13 mouse cellular contexts compared by ENCODE assay signal in the genomic region with DNA sequence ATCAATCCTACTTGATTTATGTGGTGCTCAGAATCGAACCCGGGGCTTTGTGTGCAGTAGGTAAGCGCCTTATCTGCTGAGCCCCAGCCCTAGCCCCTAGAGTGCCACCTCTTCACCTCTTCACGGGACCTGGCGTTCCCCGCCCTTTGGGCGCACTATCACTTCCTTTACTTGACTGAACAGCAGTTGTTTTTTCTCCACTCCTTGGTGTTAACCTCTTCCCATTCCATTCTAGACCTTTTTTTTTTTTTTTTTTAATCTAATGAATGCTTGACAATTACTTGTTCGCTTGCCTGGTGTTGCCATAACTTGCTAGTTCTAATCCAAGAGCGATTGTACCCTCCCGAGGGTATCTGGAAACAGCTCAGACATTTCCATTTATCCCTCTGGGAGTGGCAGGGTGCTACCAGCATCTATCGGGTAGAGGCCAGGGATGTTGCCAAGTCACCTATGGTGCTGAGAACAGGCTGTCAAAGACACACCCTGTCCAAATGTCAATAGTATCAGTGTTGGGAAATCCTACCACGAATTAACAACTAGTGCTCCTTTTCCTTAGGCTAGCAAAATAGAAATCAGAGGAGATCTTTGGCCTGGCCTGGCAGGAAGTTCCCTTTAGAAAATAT. TPM values are rescaled to one million over a fixed set of nuclear protein-coding genes. Genes with fewer than 3 reads are reported as not detected.
DNase-seq lines count a peak whose midpoint lies in the region; ATAC-seq and TF ChIP-seq lines count a peak whose summit lies in the region.
"Had no signal": no experiment of that assay in that cellular context is flagged by ENCODE, and none has a peak within 500 bp of the region (broad histone marks: within the 10 kb centered on the region; RNA-seq: fewer than 3 reads in every experiment).

No protein-coding gene starts in this region.

- H3K9me3 ChIP-seq in heart, embryonic 15.5 days (replicated peaks): no peaks in the 10 kb centered on the region
- no peaks in the 10 kb centered on the region for H3K9me3 ChIP-seq in lung, embryonic 14.5 days (ENCODE audit: low read depth, low read length)
- H3K9me3 ChIP-seq in lung, embryonic 15.5 days: no peaks in the 10 kb centered on the region
- H3K9me3 ChIP-seq: forebrain, embryonic 13.5 days; hindbrain, embryonic 13.5 days; liver, embryonic 15.5 days; midbrain, embryonic 15.5 days; neural tube, embryonic 13.5 days had no signal

- no peaks in the 10 kb centered on the region for H3K36me3 ChIP-seq in heart, embryonic 15.5 days
- H3K36me3 ChIP-seq in lung, embryonic 14.5 days (ENCODE audit: insufficient read depth): no peaks in the 10 kb centered on the region
- H3K36me3 ChIP-seq in lung, embryonic 15.5 days: no peaks in the 10 kb centered on the region
- H3K36me3 ChIP-seq: hindbrain, embryonic 13.5 days; liver, embryonic 15.5 days; midbrain, embryonic 15.5 days; neural tube, embryonic 13.5 days had no signal

- no peak for DNase-seq in heart, adult 8-10 months (ENCODE audit: low spot score)
- no peak for DNase-seq in lung, embryonic 14.5 days
- DNase-seq in lung, postnatal 10 days: no peak
- peak; percentile 58 for DNase-seq in yolk sac, embryonic 10.5 days (ENCODE audit: low spot score)
- no peak for DNase-seq in natural killer cell, adult 2 months (ENCODE audit: low spot score in 2 of 2)

- no peaks in the 10 kb centered on the region for H3K27me3 ChIP-seq in heart, embryonic 15.5 days
- H3K27me3 ChIP-seq in lung, embryonic 14.5 days (ENCODE audit: insufficient read depth, low read length): no peaks in the 10 kb centered on the region
- H3K27me3 ChIP-seq in lung, embryonic 15.5 days: no peaks in the 10 kb centered on the region
- H3K27me3 ChIP-seq: CH12.LX; forebrain, embryonic 13.5 days; hindbrain, embryonic 13.5 days; midbrain, embryonic 15.5 days had no signal

- no peak overlapping the region for H3K9ac ChIP-seq in heart, embryonic 15.5 days
- peak overlapping the region; percentile 16; the same call in 1 of the 2 replicates for H3K9ac ChIP-seq in lung, embryonic 14.5 days
- H3K9ac ChIP-seq in lung, embryonic 15.5 days: no peak overlapping the region
- H3K9ac ChIP-seq: forebrain, embryonic 13.5 days; hindbrain, embryonic 13.5 days; liver, embryonic 15.5 days; midbrain, embryonic 15.5 days; neural tube, embryonic 13.5 days had no signal

- H3K4me3 ChIP-seq in heart, embryonic 15.5 days: no peak overlapping the region
- no peak overlapping the region for H3K4me3 ChIP-seq in lung, embryonic 14.5 days (ENCODE audit: low read depth, low read length)
- H3K4me3 ChIP-seq in lung, embryonic 15.5 days: no peak overlapping the region
- H3K4me3 ChIP-seq: forebrain, embryonic 13.5 days; hindbrain, embryonic 13.5 days; liver, embryonic 15.5 days; midbrain, embryonic 15.5 days; neural tube, embryonic 13.5 days had no signal

- H3K4me2 ChIP-seq in heart, embryonic 15.5 days: peak overlapping the region; percentile 51; the same call in 1 of the 2 replicates
- no peak overlapping the region for H3K4me2 ChIP-seq in lung, embryonic 14.5 days
- H3K4me2 ChIP-seq in lung, embryonic 15.5 days: peak overlapping the region; percentile 49
- H3K4me2 ChIP-seq: forebrain, embryonic 13.5 days; midbrain, embryonic 15.5 days had no signal

- no peak for ATAC-seq in heart, embryonic 15.5 days (replicated peaks; ENCODE audit: insufficient number of reproducible peaks, insufficient read depth, low FRiP score, low read depth)
- no peak for ATAC-seq in lung, embryonic 14.5 days (ENCODE audit: insufficient read depth)
- no peak for ATAC-seq in lung, embryonic 15.5 days (ENCODE audit: borderline replicate concordance, extremely low read depth, low FRiP score, low TSS enrichment)
- ATAC-seq: forebrain, embryonic 13.5 days; midbrain, embryonic 15.5 days had no signal

- peaks cover 19% of the 10 kb centered on the region for H3K4me1 ChIP-seq in heart, embryonic 15.5 days (replicated peaks)
- H3K4me1 ChIP-seq in lung, embryonic 14.5 days (ENCODE audit: insufficient read depth): peaks cover 14% of the 10 kb centered on the region
- H3K4me1 ChIP-seq in lung, embryonic 15.5 days: peaks cover 30% of the 10 kb centered on the region
- H3K4me1 ChIP-seq: neural tube, embryonic 13.5 days had no signal

- WGBS in heart, embryonic 15.5 days: 67% methylated on average over 12 of the region's 12 CpGs
- 63% methylated on average over 12 of the region's 12 CpGs for WGBS in lung, embryonic 14.5 days
- WGBS in lung, embryonic 15.5 days: 60% methylated on average over 12 of the region's 12 CpGs

- H3K27ac ChIP-seq in heart, embryonic 15.5 days: peak overlapping the region; percentile 5; the same call in 1 of the 2 replicates
- peak overlapping the region; percentile 63; the same call in 1 of the 2 replicates for H3K27ac ChIP-seq in lung, embryonic 14.5 days (ENCODE audit: low read depth)
- H3K27ac ChIP-seq in lung, embryonic 15.5 days: peak overlapping the region; percentile 81
- H3K27ac ChIP-seq: forebrain, embryonic 13.5 days; hindbrain, embryonic 13.5 days; liver, embryonic 15.5 days; midbrain, embryonic 15.5 days; neural tube, embryonic 13.5 days had no signal

- TF ChIP-seq CTCF in lung, embryonic 14.5 days (IDR thresholded peaks at IDR 0.05; ENCODE audit: low read depth): no peak

RNA-seq across cellular contexts. Expression of gene Pptc7, which starts 4.3 kb away (rescaled TPM):
- polyA plus RNA-seq in heart, embryonic 15.5 days (2015; fragmentation: Nextera tagmentation; extraction: Ambion mirVana): 11.9 and 12.2 TPM in 2 replicates
- 100 to 1,000 TPM; 103 to 141 (median 121) TPM for total RNA-seq in heart, adult 8-10 months (2022)
- 9.5 and 10.1 TPM in 2 replicates for polyA plus RNA-seq in lung, embryonic 14.5 days (2014; fragmentation: Nextera tagmentation; extraction: Ambion mirVana)
- polyA plus RNA-seq in lung, embryonic 15.5 days (2015; fragmentation: Nextera tagmentation; extraction: Ambion mirVana): 7.6 and 8.7 TPM in 2 replicates

RNA-seq across cellular contexts. Expression of gene Tctn1, which starts 15.7 kb away (rescaled TPM):
- 2.5 and 3.3 TPM in 2 replicates for polyA plus RNA-seq in heart, embryonic 15.5 days (2015; fragmentation: Nextera tagmentation; extraction: Ambion mirVana)
- total RNA-seq in heart, adult 8-10 months (2022): 1 to 10 TPM; 3.5 to 5.1 (median 3.8) TPM
- polyA plus RNA-seq in lung, embryonic 14.5 days (2014; fragmentation: Nextera tagmentation; extraction: Ambion mirVana): 5.7 and 6.9 TPM in 2 replicates
- 6.3 and 7.0 TPM in 2 replicates for polyA plus RNA-seq in lung, embryonic 15.5 days (2015; fragmentation: Nextera tagmentation; extraction: Ambion mirVana)

Comparison
In these comparisons a context has a peak if more than half of its experiments do, and no peak if none do; other contexts are left out.
1. H3K27ac ChIP-seq: peak in every context shown above with its lines; median percentile 81 in lung, embryonic 15.5 days; 63 in lung, embryonic 14.5 days; 5 in heart, embryonic 15.5 days.